ENCODE assay signal across 16 mouse cellular contexts in genomic region chr4:131660931-131661330, GRCm38 (mm10).
"Had no signal": no experiment of that assay in that cellular context is flagged by ENCODE, and none has a peak within 500 bp of the region (broad histone marks: within the 10 kb centered on the region; RNA-seq: fewer than 3 reads in every experiment).

No protein-coding gene starts in this region.

- H3K4me1 ChIP-seq: stomach, embryonic 15.5 days had no signal

- H3K27ac ChIP-seq: neural tube, embryonic 13.5 days; neural tube, embryonic 15.5 days; stomach, embryonic 15.5 days; stomach, postnatal 0 days had no signal

- H3K4me3 ChIP-seq: neural tube, embryonic 13.5 days; neural tube, embryonic 15.5 days; stomach, embryonic 15.5 days had no signal

- H3K27me3 ChIP-seq: neural tube, embryonic 13.5 days; neural tube, embryonic 15.5 days; stomach, embryonic 15.5 days had no signal

- DNase-seq: retina, postnatal 1 day; right cerebral cortex, adult 18-20 months; right cerebral cortex, postnatal 14 days; right cerebral cortex, postnatal 25 days; right cerebral cortex, postnatal 4 days; spleen, adult 18-20 months; thymus, adult 18-20 months; thymus, adult 2 months; thymus, postnatal 14 days; thymus, postnatal 25 days; thymus, postnatal 36 days; thymus, postnatal 4 days had no signal
